In the genomic region with DNA sequence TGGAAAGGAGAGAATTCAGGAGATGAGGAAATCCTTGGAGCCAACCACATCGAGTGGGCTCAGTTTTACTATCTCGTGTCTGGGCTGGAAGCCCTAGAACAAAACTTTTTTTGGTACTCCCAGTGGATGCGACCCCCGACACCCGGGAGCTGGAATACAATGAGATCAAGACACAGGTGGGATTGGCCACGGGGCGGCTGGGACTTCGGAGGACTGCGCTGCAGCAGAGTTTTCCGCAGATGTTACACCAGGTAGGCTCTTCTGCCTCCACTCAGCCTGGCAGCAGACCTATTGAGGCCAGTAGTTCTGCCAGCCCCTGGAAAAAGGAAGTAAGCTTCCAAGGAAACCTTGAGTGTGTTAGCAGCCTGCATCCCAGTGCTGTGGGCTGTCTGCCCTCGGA, we compare ENCODE assay signal across 27 mouse cellular contexts. TPM values are rescaled to one million over a fixed set of nuclear protein-coding genes. Genes with fewer than 3 reads are reported as not detected.
"Had no signal": no experiment of that assay in that cellular context is flagged by ENCODE, and none has a peak within 500 bp of the region (broad histone marks: within the 10 kb centered on the region; RNA-seq: fewer than 3 reads in every experiment).

No protein-coding gene starts in this region.

- H3K27ac ChIP-seq: gastrocnemius, adult 2 months; heart, adult 2 months; heart, embryonic 13.5 days; heart, embryonic 15.5 days; hindbrain, embryonic 14.5 days; intestine, embryonic 15.5 days; layer of hippocampus, adult 2 months; left cerebral cortex, adult 2 months; limb, embryonic 10.5 days; limb, embryonic 12.5 days had no signal

- H3K4me3 ChIP-seq: gastrocnemius, adult 2 months; heart, adult 2 months; heart, embryonic 13.5 days; heart, embryonic 15.5 days; intestine, embryonic 15.5 days; layer of hippocampus, adult 2 months; left cerebral cortex, adult 2 months; limb, embryonic 10.5 days; limb, embryonic 12.5 days had no signal

- H3K9ac ChIP-seq: heart, embryonic 13.5 days; heart, embryonic 15.5 days; hindbrain, embryonic 14.5 days; intestine, embryonic 15.5 days had no signal

- H3K4me2 ChIP-seq: heart, embryonic 11.5 days; heart, embryonic 13.5 days; heart, embryonic 15.5 days; hindbrain, embryonic 14.5 days; intestine, embryonic 15.5 days; limb, embryonic 12.5 days; liver, embryonic 11.5 days had no signal

- ATAC-seq: hindbrain, embryonic 16.5 days; inflammation-experienced regulatory T-cells, adult 6 months; intestine, embryonic 15.5 days; intestine, postnatal 0 days had no signal

- DNase-seq: gastrocnemius, adult 2 months; gastrocnemius, postnatal 10 days; gastrocnemius, postnatal 25 days; heart, adult 2 months; heart, postnatal 14 days; heart, postnatal 4 days; kidney, adult 18-20 months; kidney, adult 8-10 months; kidney, postnatal 10 days; kidney, postnatal 25 days; kidney, postnatal 4 days; liver; liver, embryonic 13.5 days had no signal

- H3K9me3 ChIP-seq: heart, embryonic 13.5 days; heart, embryonic 15.5 days; intestine, embryonic 15.5 days; limb, embryonic 10.5 days; limb, embryonic 12.5 days; liver, embryonic 13.5 days had no signal

- H3K27me3 ChIP-seq: heart, embryonic 13.5 days; heart, embryonic 15.5 days; intestine, embryonic 15.5 days; limb, embryonic 12.5 days; liver, embryonic 13.5 days had no signal

RNA-seq across cellular contexts. Expression of gene A730061H03Rik, which starts 3.0 kb away (rescaled TPM):
- polyA plus RNA-seq: hindbrain, embryonic 14.5 days had no signal

RNA-seq across cellular contexts. Expression of gene Fitm1, which starts 12.2 kb away (rescaled TPM):
- polyA plus RNA-seq: frontal cortex, adult 2 months; inflammation-experienced regulatory T-cells, adult 6 months had no signal
